Mouse (Mus musculus) heart, adult 2 months (tissue): ENCODE data around the gene Fmo6.

Experiments used
- CTCF ChIP-seq: fragments of 200-600 bp; IDR thresholded peaks from 2 replicates; pipeline ENCODE4 v1.8.1; 2022; ENCODE audit warnings: antibody characterized with exemption, mild to moderate bottlenecking, moderate library complexity
- EP300 ChIP-seq: fragments of 200-500 bp; IDR thresholded peaks from 2 replicates; pipeline ENCODE4 v1.6.1; 2011; ENCODE audit warnings: low read depth, low read length, control low read depth; ENCODE audit not compliant: insufficient read depth
- POLR2A ChIP-seq: fragments of 200-500 bp; IDR thresholded peaks from 2 replicates; pipeline ENCODE4 v1.6.1; 2011; ENCODE audit warnings: mild to moderate bottlenecking, low read depth, low read length, control low read depth; ENCODE audit not compliant: insufficient read depth

DNA sequence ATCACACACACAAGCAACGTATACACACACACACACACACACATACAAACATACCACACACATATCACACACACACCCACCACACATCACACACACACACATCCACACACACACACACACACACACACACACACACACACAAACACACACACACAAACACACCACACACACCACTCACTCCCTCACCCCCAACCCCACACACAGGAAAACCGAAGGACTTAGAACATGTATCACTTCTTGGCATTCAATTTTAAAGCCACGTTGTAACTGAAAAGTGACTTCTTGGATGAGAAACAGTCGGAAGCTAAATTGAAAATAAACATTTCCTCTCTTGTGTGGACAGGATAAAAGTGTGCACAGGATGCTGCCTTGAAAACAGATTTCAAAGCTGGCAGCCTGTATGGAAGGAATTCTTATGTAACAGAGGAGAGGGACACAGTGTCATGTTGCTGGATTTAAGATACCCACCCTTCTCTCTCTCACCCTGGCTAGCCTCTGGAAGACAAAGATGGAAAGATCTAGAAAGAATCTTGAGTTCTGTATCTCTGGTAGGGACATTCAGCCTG is 5.9 kb downstream of the Fmo6 start:
- TF ChIP-seq CTCF (no peak), POLR2A (no peak), EP300 (0 out of 2 replicates have a peak, but pooled peaks have one; percentile 34)
